Mouse (Mus musculus): ENCODE measurements at regions not wholly inside any gene's neighbourhood (a gene's known extent, or its start where the extent isn't known, plus 50 kb on each side); places are given as distances from the start of the nearest gene placed in this dataset.

- no peak overlapping the region for H3K9ac ChIP-seq (ENCODE audit: control insufficient read depth, low read depth, low read length, poor library complexity, severe bottlenecking)
- no peak for DNase-seq (ENCODE audit: low read depth, low spot score)
- no peak for TF ChIP-seq USF1 (IDR thresholded peaks at IDR 0.05; ENCODE audit: low read depth, low read length)
- TF ChIP-seq POLR2AphosphoS5 (IDR thresholded peaks at IDR 0.05; ENCODE audit: borderline replicate concordance, low read depth, low read length) = no peak
Observed at GRCm38 (mm10) chr9:120733681-120734465, 162.6 kb downstream of the Rpl14 start.

GRCm38 (mm10) chr9:120735217-120735616 is 164.0 kb downstream of the Rpl14 start:
- peak; percentile 40 to 54; a peak in 3 of 4 replicates for TF ChIP-seq EP300 (IDR thresholded peaks at IDR 0.05; ENCODE audit: low read depth in 1 of 2, low read length in 2 of 2)
- TF ChIP-seq TCF12 (IDR thresholded peaks at IDR 0.05; ENCODE audit: low read depth, low read length) = peak; percentile 62
- TF ChIP-seq GATA1 (IDR thresholded peaks at IDR 0.05; ENCODE audit: low read depth, low read length) = 0 out of 2 replicates have a peak, but pooled peaks have one; percentile 23
- no peak for TF ChIP-seq MAZ (IDR thresholded peaks at IDR 0.05; ENCODE audit: low read depth, low read length)
- TF ChIP-seq ETS1 (IDR thresholded peaks at IDR 0.05; ENCODE audit: low read depth, low read length) = peak; percentile 66
- TF ChIP-seq RAD21 (IDR thresholded peaks at IDR 0.05; ENCODE audit: low read depth, low read length) = no peak
- H3K9me3 ChIP-seq (replicated peaks; ENCODE audit: insufficient read depth, low read length) = no peaks in the 10 kb centered on the region
- H3K27me3 ChIP-seq (ENCODE audit: control insufficient read depth in 1 of 2, insufficient read depth in 2 of 2, low read length in 2 of 2) = no peaks in the 10 kb centered on the region
- peaks cover 0 to 13% of the 10 kb centered on the region in 2 experiments; a peak in 2 of 4 replicates for H3K36me3 ChIP-seq (ENCODE audit: control insufficient read depth in 1 of 2, insufficient read depth in 2 of 2, low read length in 2 of 2)
- no peak overlapping the region for H3K9ac ChIP-seq (ENCODE audit: control insufficient read depth, low read depth, low read length, poor library complexity, severe bottlenecking)
- peaks cover 16 to 40% of the 10 kb centered on the region in 2 experiments for H3K4me1 ChIP-seq (ENCODE audit: control insufficient read depth in 1 of 2, insufficient read depth in 2 of 2, low read length in 2 of 2)
- no peak for DNase-seq (ENCODE audit: low read depth, low spot score)
- no peak overlapping the region for H3K27ac ChIP-seq (ENCODE audit: control insufficient read depth, low read depth, low read length)
- H3K79me2 ChIP-seq (ENCODE audit: control insufficient read depth, insufficient read depth, low read length, poor library complexity) = no peaks in the 10 kb centered on the region
- no peak overlapping the region for H3K4me3 ChIP-seq (ENCODE audit: control insufficient read depth in 1 of 2, insufficient read depth in 1 of 2, low read depth in 2 of 2, low read length in 2 of 2)

More at GRCm38 (mm10) chr9:120733681-120734465, 162.6 kb downstream of the Rpl14 start:
- H3K9me3 ChIP-seq (replicated peaks; ENCODE audit: insufficient read depth, low read length) = no peaks in the 10 kb centered on the region
- H3K36me3 ChIP-seq (ENCODE audit: control insufficient read depth in 1 of 2, insufficient read depth in 2 of 2, low read length in 2 of 2) = peaks cover 0 to 13% of the 10 kb centered on the region in 2 experiments; a peak in 2 of 4 replicates
- no peak overlapping the region for H3K27ac ChIP-seq (ENCODE audit: control insufficient read depth, low read depth, low read length)
- peaks cover 16 to 34% of the 10 kb centered on the region in 2 experiments for H3K4me1 ChIP-seq (ENCODE audit: control insufficient read depth in 1 of 2, insufficient read depth in 2 of 2, low read length in 2 of 2)
- H3K79me2 ChIP-seq (ENCODE audit: control insufficient read depth, insufficient read depth, low read length, poor library complexity) = no peaks in the 10 kb centered on the region
- H3K27me3 ChIP-seq (ENCODE audit: control insufficient read depth in 1 of 2, insufficient read depth in 2 of 2, low read length in 2 of 2) = no peaks in the 10 kb centered on the region
- no peak overlapping the region for H3K4me3 ChIP-seq (ENCODE audit: control insufficient read depth in 1 of 2, insufficient read depth in 1 of 2, low read depth in 2 of 2, low read length in 2 of 2)

- Histone ChIP-seq H3K27me3 (ENCODE audit: control insufficient read depth in 1 of 2, insufficient read depth in 2 of 2, low read length in 2 of 2) (no peaks in the 10 kb centered on the region), H3K79me2 (ENCODE audit: control insufficient read depth, insufficient read depth, low read length, poor library complexity) (no peaks in the 10 kb centered on the region), H3K4me1 (ENCODE audit: control insufficient read depth in 1 of 2, insufficient read depth in 2 of 2, low read length in 2 of 2) (peaks cover 13 to 29% of the 10 kb centered on the region in 2 experiments), H3K36me3 (ENCODE audit: control insufficient read depth in 1 of 2, insufficient read depth in 2 of 2, low read length in 2 of 2) (peaks cover 0 to 7% of the 10 kb centered on the region in 2 experiments; a peak in 2 of 4 replicates), H3K9ac (ENCODE audit: control insufficient read depth, low read depth, low read length, poor library complexity, severe bottlenecking) (no peak overlapping the region), H3K9me3 (replicated peaks; ENCODE audit: insufficient read depth, low read length) (no peaks in the 10 kb centered on the region), H3K4me3 (ENCODE audit: control insufficient read depth in 1 of 2, insufficient read depth in 1 of 2, low read depth in 2 of 2, low read length in 2 of 2) (no peak overlapping the region), H3K27ac (ENCODE audit: control insufficient read depth, low read depth, low read length) (no peak overlapping the region)
- DNase-seq (ENCODE audit: low read depth, low spot score) = no peak
- TF ChIP-seq GATA1 (IDR thresholded peaks at IDR 0.05; ENCODE audit: low read depth, low read length) = 0 out of 2 replicates have a peak, but pooled peaks have one; percentile 7
- TF ChIP-seq POLR2AphosphoS2 (IDR thresholded peaks at IDR 0.05; ENCODE audit: low read length) = no peak
- TF ChIP-seq ZC3H11A (IDR thresholded peaks at IDR 0.05; ENCODE audit: low read depth, low read length) = no peak
- TF ChIP-seq ETS1 (IDR thresholded peaks at IDR 0.05; ENCODE audit: low read depth, low read length) = 0 out of 2 replicates have a peak, but pooled peaks have one; percentile 25
- TF ChIP-seq ELF1 (IDR thresholded peaks at IDR 0.05; ENCODE audit: low read depth, low read length) = no peak
- no peak for TF ChIP-seq SIN3A (IDR thresholded peaks at IDR 0.05; ENCODE audit: low read length)
Observed at GRCm38 (mm10) chr9:120737956-120738355, 166.7 kb downstream of the Rpl14 start.
